Mouse (Mus musculus): ENCODE measurements around the gene Camk2d.

- TF ChIP-seq CTCF (IDR thresholded peaks at IDR 0.05; ENCODE audit: control insufficient read depth, insufficient read depth, insufficient replicate concordance, low read depth, low read length) (no peak), POLR2A (IDR thresholded peaks at IDR 0.05; ENCODE audit: control insufficient read depth, low read depth, low read length) (no peak)
These were observed 70.9 kb downstream of the Camk2d start for GRCm38 (mm10) chr3:126667019-126667418.
